ENCODE assay signal across 8 mouse cellular contexts in genomic region chr12:79191701-79192100, GRCm38 (mm10). TPM values are rescaled to one million over a fixed set of nuclear protein-coding genes. Genes with fewer than 3 reads are reported as not detected.
DNase-seq lines count a peak whose midpoint lies in the region; ATAC-seq and TF ChIP-seq lines count a peak whose summit lies in the region.

No protein-coding gene starts in this region.

- H3K9ac ChIP-seq in embryonic facial prominence, embryonic 11.5 days (replicated peaks; ENCODE audit: low read length), result peak overlapping the region; percentile 66
- H3K9ac ChIP-seq in limb, embryonic 14.5 days (ENCODE audit: low read depth, low read length, severe bottlenecking), result peak overlapping the region; percentile 68
- peak overlapping the region; percentile 79 for H3K9ac ChIP-seq in midbrain, embryonic 16.5 days (ENCODE audit: low read depth, low read length)

- H3K4me3 ChIP-seq in embryonic facial prominence, embryonic 11.5 days (ENCODE audit: low read depth, low read length), result peak overlapping the region; percentile 53
- peak overlapping the region; percentile 65 for H3K4me3 ChIP-seq in limb, embryonic 14.5 days (replicated peaks; ENCODE audit: low read length)
- peak overlapping the region; percentile 70 for H3K4me3 ChIP-seq in midbrain, embryonic 16.5 days (ENCODE audit: low read depth, low read length)

- no peaks in the 10 kb centered on the region for H3K27me3 ChIP-seq in embryonic facial prominence, embryonic 11.5 days (ENCODE audit: control insufficient read depth, insufficient read depth, low read length)
- no peaks in the 10 kb centered on the region for H3K27me3 ChIP-seq in limb, embryonic 14.5 days (ENCODE audit: control insufficient read depth, insufficient read depth, low read length)
- H3K27me3 ChIP-seq in midbrain, embryonic 16.5 days (ENCODE audit: control insufficient read depth, insufficient read depth, low read depth, low read length), result no peaks in the 10 kb centered on the region

- H3K27ac ChIP-seq in embryonic facial prominence, embryonic 11.5 days (replicated peaks; ENCODE audit: low read depth, low read length), result no peak overlapping the region
- peak overlapping the region; percentile 63 for H3K27ac ChIP-seq in limb, embryonic 14.5 days (replicated peaks; ENCODE audit: low read depth, low read length)
- H3K27ac ChIP-seq in midbrain, embryonic 16.5 days (ENCODE audit: low read length), result peak overlapping the region; percentile 85

- DNase-seq in 416B (ENCODE audit: low read depth), result peak; percentile 91
- peak; percentile 70 for DNase-seq in adrenal gland, postnatal 25 days
- DNase-seq in embryonic facial prominence, embryonic 11.5 days (ENCODE audit: low spot score), result peak; percentile 91
- peak; percentile 96 for DNase-seq in heart, adult 11 months
- DNase-seq in kidney, adult 11 months, result peak; percentile 66
- peak; percentile 94 for DNase-seq in limb, embryonic 14.5 days (ENCODE audit: low spot score)
- DNase-seq in spleen, postnatal 10 days (ENCODE audit: low spot score in 2 of 2), result peak; percentile 63 to 86

- ATAC-seq in embryonic facial prominence, embryonic 11.5 days (replicated peaks; ENCODE audit: insufficient number of reproducible peaks, low FRiP score, low TSS enrichment, low read depth), result peak; percentile 83
- peak; percentile 93 for ATAC-seq in limb, embryonic 14.5 days (ENCODE audit: low FRiP score, low read depth)
- ATAC-seq in midbrain, embryonic 16.5 days, result peak; percentile 83

- no peak for TF ChIP-seq POLR2A in limb, embryonic 14.5 days (IDR thresholded peaks at IDR 0.05; ENCODE audit: borderline replicate concordance, extremely low read depth, insufficient read depth, insufficient read length)

- no peaks in the 10 kb centered on the region for H3K36me3 ChIP-seq in embryonic facial prominence, embryonic 11.5 days (replicated peaks; ENCODE audit: control insufficient read depth, insufficient read depth, low read depth, low read length)
- H3K36me3 ChIP-seq in limb, embryonic 14.5 days (ENCODE audit: control insufficient read depth, insufficient read depth, low read length), result peaks cover 17% of the 10 kb centered on the region
- H3K36me3 ChIP-seq in midbrain, embryonic 16.5 days (ENCODE audit: control insufficient read depth, insufficient read depth, low read length), result peaks cover 3% of the 10 kb centered on the region

- WGBS in embryonic facial prominence, embryonic 11.5 days, result 4% methylated on average over 14 of the region's 14 CpGs
- WGBS in limb, embryonic 14.5 days, result 5% methylated on average over 14 of the region's 14 CpGs
- 6% methylated on average over 14 of the region's 14 CpGs for WGBS in midbrain, embryonic 16.5 days

- H3K4me1 ChIP-seq in embryonic facial prominence, embryonic 11.5 days (ENCODE audit: control insufficient read depth, insufficient read depth, low read length), result peaks cover 2% of the 10 kb centered on the region; the same call in 1 of the 2 replicates
- peaks cover 6% of the 10 kb centered on the region for H3K4me1 ChIP-seq in limb, embryonic 14.5 days (ENCODE audit: control insufficient read depth, insufficient read depth, low read length)
- peaks cover 25% of the 10 kb centered on the region for H3K4me1 ChIP-seq in midbrain, embryonic 16.5 days (ENCODE audit: control insufficient read depth, insufficient read depth, low read length)

- H3K4me2 ChIP-seq in embryonic facial prominence, embryonic 11.5 days (ENCODE audit: low read depth, low read length), result peak overlapping the region; percentile 57
- peak overlapping the region; percentile 59 for H3K4me2 ChIP-seq in limb, embryonic 14.5 days (replicated peaks; ENCODE audit: low read depth, low read length, severe bottlenecking)
- H3K4me2 ChIP-seq in midbrain, embryonic 16.5 days (ENCODE audit: low read length), result peak overlapping the region; percentile 85

- H3K9me3 ChIP-seq in embryonic facial prominence, embryonic 11.5 days (replicated peaks; ENCODE audit: control insufficient read depth, low read length), result no peaks in the 10 kb centered on the region
- no peaks in the 10 kb centered on the region for H3K9me3 ChIP-seq in limb, embryonic 14.5 days (ENCODE audit: control insufficient read depth, low read length)
- no peaks in the 10 kb centered on the region for H3K9me3 ChIP-seq in midbrain, embryonic 16.5 days (replicated peaks; ENCODE audit: control insufficient read depth, low read length, poor library complexity, severe bottlenecking)

RNA-seq across cellular contexts. Expression of gene Rdh11, which starts 0.4 kb away (rescaled TPM):
- total RNA-seq in adrenal gland, postnatal 25 days (2021), result 28.7 and 30.6 TPM in 2 replicates
- polyA plus RNA-seq in embryonic facial prominence, embryonic 11.5 days (2014; fragmentation: Nextera tagmentation; extraction: Ambion mirVana), result 32.1 and 32.3 TPM in 2 replicates
- 22.1 and 23.5 TPM in 2 replicates for polyA plus RNA-seq in limb, embryonic 14.5 days (2012; rRNA removed)
- polyA plus RNA-seq in limb, embryonic 14.5 days (2014; fragmentation: Nextera tagmentation; extraction: Ambion mirVana), result 25.1 and 27.1 TPM in 2 replicates
- polyA plus RNA-seq in midbrain, embryonic 16.5 days (2015; fragmentation: Nextera tagmentation; extraction: Ambion mirVana), result 38.4 and 44.9 TPM in 2 replicates

RNA-seq across cellular contexts. Expression of gene Rdh12, which starts 17.0 kb away (rescaled TPM):
- 0.57 and 0.82 TPM in 2 replicates for total RNA-seq in adrenal gland, postnatal 25 days (2021)
- 2.1 and 2.8 TPM in 2 replicates for polyA plus RNA-seq in embryonic facial prominence, embryonic 11.5 days (2014; fragmentation: Nextera tagmentation; extraction: Ambion mirVana)
- 9.4 and 10.2 TPM in 2 replicates for polyA plus RNA-seq in limb, embryonic 14.5 days (2012; rRNA removed)
- polyA plus RNA-seq in limb, embryonic 14.5 days (2014; fragmentation: Nextera tagmentation; extraction: Ambion mirVana), result 15.4 and 24.2 TPM in 2 replicates
- 1.1 and 1.2 TPM in 2 replicates for polyA plus RNA-seq in midbrain, embryonic 16.5 days (2015; fragmentation: Nextera tagmentation; extraction: Ambion mirVana)

RNA-seq across cellular contexts. Expression of gene Vti1b, which starts 19.2 kb away (rescaled TPM):
- 97.2 and 122 TPM in 2 replicates for total RNA-seq in adrenal gland, postnatal 25 days (2021)
- 95.8 and 106 TPM in 2 replicates for polyA plus RNA-seq in embryonic facial prominence, embryonic 11.5 days (2014; fragmentation: Nextera tagmentation; extraction: Ambion mirVana)
- 27.7 and 44.0 TPM in 2 replicates for polyA plus RNA-seq in limb, embryonic 14.5 days (2012; rRNA removed)
- polyA plus RNA-seq in limb, embryonic 14.5 days (2014; fragmentation: Nextera tagmentation; extraction: Ambion mirVana), result 85.7 and 94.6 TPM in 2 replicates
- polyA plus RNA-seq in midbrain, embryonic 16.5 days (2015; fragmentation: Nextera tagmentation; extraction: Ambion mirVana), result 228 and 245 TPM in 2 replicates
